Mouse (Mus musculus) small intestine, adult 2 months (tissue): ENCODE data around the gene Adam22.

ENCODE experiments used
- CTCF ChIP-seq: fragments of 200-500 bp; IDR thresholded peaks from 2 replicates; pipeline ENCODE4 v1.5.1; 2012; ENCODE audit warnings: low read depth, mild to moderate bottlenecking, control low read depth, inconsistent platforms, low read length, moderate library complexity, mixed read lengths; ENCODE audit not compliant: insufficient replicate concordance, insufficient read length; ENCODE audit errors: extremely low read depth
- POLR2A ChIP-seq: fragments of 200-500 bp; IDR thresholded peaks from 2 replicates; pipeline ENCODE4 v1.6.1; 2012; ENCODE audit warnings: low read depth, mild to moderate bottlenecking, control low read depth, inconsistent platforms, low read length, moderate library complexity

DNA sequence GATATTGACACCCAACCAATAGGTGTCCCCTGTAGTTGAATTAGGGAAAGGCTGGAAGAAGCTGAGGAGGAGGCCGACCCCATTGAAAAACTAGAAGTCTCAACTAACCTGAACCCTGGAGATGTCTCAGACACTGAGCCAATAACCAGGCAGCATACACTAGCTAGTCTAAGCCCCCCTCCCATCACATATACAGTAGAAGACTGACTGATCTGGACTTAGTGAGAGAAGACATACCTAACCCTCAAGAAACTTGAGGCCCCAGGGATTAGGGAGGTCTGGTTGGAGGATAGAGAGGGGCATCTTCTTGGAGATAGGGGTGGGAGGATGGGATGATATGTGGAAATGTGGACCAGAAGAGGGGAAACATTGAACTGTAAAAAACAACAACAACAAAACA is 110.6 kb downstream of the Adam22 start:
- TF ChIP-seq CTCF (no peak), POLR2A (no peak)
